Comparison of ENCODE assay signal across 12 mouse cellular contexts in genomic region chr17:83960158-83960557, GRCm38 (mm10).
DNase-seq lines count a peak whose midpoint lies in the region; ATAC-seq and TF ChIP-seq lines count a peak whose summit lies in the region.
"Had no signal": no experiment of that assay in that cellular context is flagged by ENCODE, and none has a peak within 500 bp of the region (broad histone marks: within the 10 kb centered on the region; RNA-seq: fewer than 3 reads in every experiment).

No protein-coding gene starts in this region.

- H3K27ac ChIP-seq in heart, postnatal 0 days (ENCODE audit: low read depth) = peak overlapping the region; percentile 7; the same call in 1 of the 2 replicates
- H3K27ac ChIP-seq in lung, embryonic 16.5 days (ENCODE audit: low read length) = peak overlapping the region; percentile 64
- no peak overlapping the region; the same call in 1 of the 2 replicates for H3K27ac ChIP-seq in lung, postnatal 0 days (ENCODE audit: low read length)
- H3K27ac ChIP-seq in intestine, embryonic 16.5 days (ENCODE audit: low read length) = peak overlapping the region; percentile 79
- peak overlapping the region; percentile 89 for H3K27ac ChIP-seq in stomach, embryonic 16.5 days (ENCODE audit: low read length)

- H3K4me2 ChIP-seq in heart, postnatal 0 days (ENCODE audit: low read depth, low read length) = no peak overlapping the region
- H3K4me2 ChIP-seq in lung, embryonic 16.5 days (ENCODE audit: low read depth, low read length) = no peak overlapping the region
- no peak overlapping the region for H3K4me2 ChIP-seq in lung, postnatal 0 days (replicated peaks; ENCODE audit: low read depth, low read length)
- H3K4me2 ChIP-seq in intestine, embryonic 16.5 days (ENCODE audit: low read depth, low read length) = no peak overlapping the region
- no peak overlapping the region for H3K4me2 ChIP-seq in stomach, embryonic 16.5 days (ENCODE audit: low read depth, low read length)

- H3K4me1 ChIP-seq in heart, postnatal 0 days (ENCODE audit: control insufficient read depth, insufficient read depth) = peaks cover 12% of the 10 kb centered on the region
- peaks cover 55% of the 10 kb centered on the region for H3K4me1 ChIP-seq in lung, embryonic 16.5 days (replicated peaks; ENCODE audit: control insufficient read depth, insufficient read depth, low read length)
- peaks cover 10% of the 10 kb centered on the region; the same call in 1 of the 2 replicates for H3K4me1 ChIP-seq in lung, postnatal 0 days (ENCODE audit: insufficient read depth, low read depth, low read length)
- peaks cover 92% of the 10 kb centered on the region for H3K4me1 ChIP-seq in intestine, embryonic 16.5 days (ENCODE audit: control insufficient read depth, insufficient read depth, low read length)
- H3K4me1 ChIP-seq in stomach, embryonic 16.5 days (ENCODE audit: control insufficient read depth, insufficient read depth, low read length) = peaks cover 75% of the 10 kb centered on the region

- no peak for DNase-seq in heart, postnatal 0 days (ENCODE audit: low spot score)
- DNase-seq in heart, adult 8-10 months (ENCODE audit: low spot score) = no peak
- DNase-seq in lung, postnatal 0 days (ENCODE audit: low spot score) = no peak
- DNase-seq in ovary, adult 18-20 months (ENCODE audit: low spot score) = no peak
- DNase-seq: adrenal gland, postnatal 14 days; cerebellum, adult 11 months; thymus, postnatal 14 days had no signal

- TF ChIP-seq EP300 in heart, postnatal 0 days (IDR thresholded peaks at IDR 0.05; ENCODE audit: low read depth) = no peak
- no peak for TF ChIP-seq EP300 in lung, postnatal 0 days (IDR thresholded peaks at IDR 0.05)

- H3K27me3 ChIP-seq in heart, postnatal 0 days (ENCODE audit: control insufficient read depth, insufficient read depth, low read length) = no peaks in the 10 kb centered on the region
- no peaks in the 10 kb centered on the region for H3K27me3 ChIP-seq in lung, embryonic 16.5 days (ENCODE audit: control insufficient read depth, insufficient read depth, low read depth, low read length)
- no peaks in the 10 kb centered on the region for H3K27me3 ChIP-seq in lung, postnatal 0 days (replicated peaks; ENCODE audit: insufficient read depth, low read length)
- H3K27me3 ChIP-seq in intestine, embryonic 16.5 days (replicated peaks; ENCODE audit: control insufficient read depth, insufficient read depth, low read length) = no peaks in the 10 kb centered on the region
- no peaks in the 10 kb centered on the region for H3K27me3 ChIP-seq in stomach, embryonic 16.5 days (ENCODE audit: control insufficient read depth, insufficient read depth, low read length)
- H3K27me3 ChIP-seq: CH12.LX had no signal

- no peak for ATAC-seq in heart, postnatal 0 days (ENCODE audit: insufficient read depth, low read depth)
- no peak for ATAC-seq in lung, embryonic 16.5 days (ENCODE audit: low read depth)
- no peak for ATAC-seq in lung, postnatal 0 days
- ATAC-seq in intestine, embryonic 16.5 days = no peak
- no peak for ATAC-seq in stomach, embryonic 16.5 days (ENCODE audit: insufficient read depth, low FRiP score)
- ATAC-seq: forebrain, embryonic 14.5 days had no signal

- no peak for TF ChIP-seq CTCF in heart, postnatal 0 days (IDR thresholded peaks at IDR 0.05; ENCODE audit: low read depth)
- no peak for TF ChIP-seq CTCF in lung, postnatal 0 days (IDR thresholded peaks at IDR 0.05)

- H3K9ac ChIP-seq in heart, postnatal 0 days (replicated peaks; ENCODE audit: low read depth, low read length) = no peak overlapping the region
- H3K9ac ChIP-seq in lung, embryonic 16.5 days (ENCODE audit: low read length) = no peak overlapping the region
- H3K9ac ChIP-seq in lung, postnatal 0 days (replicated peaks; ENCODE audit: low read depth) = no peak overlapping the region
- H3K9ac ChIP-seq in intestine, embryonic 16.5 days (ENCODE audit: low read depth, low read length) = 0 out of 2 replicates have a peak overlapping the region, but pooled peaks have one; percentile 16
- H3K9ac ChIP-seq in stomach, embryonic 16.5 days (ENCODE audit: low read length) = no peak overlapping the region

- no peaks in the 10 kb centered on the region for H3K9me3 ChIP-seq in heart, postnatal 0 days (replicated peaks; ENCODE audit: control insufficient read depth, low read length)
- H3K9me3 ChIP-seq in lung, embryonic 16.5 days (ENCODE audit: control insufficient read depth, low read length) = no peaks in the 10 kb centered on the region
- no peaks in the 10 kb centered on the region for H3K9me3 ChIP-seq in lung, postnatal 0 days (ENCODE audit: low read length)
- no peaks in the 10 kb centered on the region for H3K9me3 ChIP-seq in intestine, embryonic 16.5 days (ENCODE audit: control insufficient read depth, low read length)
- H3K9me3 ChIP-seq in stomach, embryonic 16.5 days (replicated peaks; ENCODE audit: control insufficient read depth, low read length) = no peaks in the 10 kb centered on the region

- H3K36me3 ChIP-seq in heart, postnatal 0 days (replicated peaks; ENCODE audit: control insufficient read depth, insufficient read depth, low read length) = no peaks in the 10 kb centered on the region
- H3K36me3 ChIP-seq in lung, embryonic 16.5 days (ENCODE audit: control insufficient read depth, insufficient read depth, low read length) = no peaks in the 10 kb centered on the region
- H3K36me3 ChIP-seq in lung, postnatal 0 days (ENCODE audit: insufficient read depth, low read length) = no peaks in the 10 kb centered on the region
- H3K36me3 ChIP-seq in intestine, embryonic 16.5 days (ENCODE audit: control insufficient read depth, insufficient read depth, low read length) = no peaks in the 10 kb centered on the region
- H3K36me3 ChIP-seq in stomach, embryonic 16.5 days (ENCODE audit: control insufficient read depth, insufficient read depth, low read length) = no peaks in the 10 kb centered on the region

- no peak overlapping the region for H3K4me3 ChIP-seq in heart, postnatal 0 days (ENCODE audit: low read depth, low read length)
- no peak overlapping the region for H3K4me3 ChIP-seq in lung, embryonic 16.5 days (ENCODE audit: low read length)
- H3K4me3 ChIP-seq in lung, postnatal 0 days (ENCODE audit: low read depth, low read length) = no peak overlapping the region
- no peak overlapping the region for H3K4me3 ChIP-seq in intestine, embryonic 16.5 days (ENCODE audit: low read length)
- no peak overlapping the region for H3K4me3 ChIP-seq in stomach, embryonic 16.5 days (replicated peaks; ENCODE audit: low read length)

- WGBS in heart, postnatal 0 days = 26% methylated on average over 3 of the region's 3 CpGs
- 38% methylated on average over 3 of the region's 3 CpGs for WGBS in lung, embryonic 16.5 days
- WGBS in lung, postnatal 0 days = 22% methylated on average over 3 of the region's 3 CpGs
- whole genome bisulfite sequencing in intestine, embryonic 16.5 days = 22% methylated on average over 3 of the region's 3 CpGs
- 23% methylated on average over 3 of the region's 3 CpGs for WGBS in stomach, embryonic 16.5 days
